Mouse (Mus musculus) gastrocnemius, postnatal 10 days (tissue): ENCODE results near the gene Eid3. TPM values are rescaled to one million over a fixed set of nuclear protein-coding genes. Genes with fewer than 3 reads are reported as not detected.

Experiments
- DNase-seq: peaks from one replicate; pipeline ENCODE4 v3.0.0; 2021; ENCODE audit warnings: mixed read lengths
- total RNA-seq, 2 experiments: library from RNA; stranded (reverse); gene quantifications; 2 replicates each; pipeline ENCODE4 v1.2.3; 2021

The Eid3 gene
- total RNA-seq, 2 experiments from 2014 or later, result 0.78 to 2.3 TPM

DNA sequence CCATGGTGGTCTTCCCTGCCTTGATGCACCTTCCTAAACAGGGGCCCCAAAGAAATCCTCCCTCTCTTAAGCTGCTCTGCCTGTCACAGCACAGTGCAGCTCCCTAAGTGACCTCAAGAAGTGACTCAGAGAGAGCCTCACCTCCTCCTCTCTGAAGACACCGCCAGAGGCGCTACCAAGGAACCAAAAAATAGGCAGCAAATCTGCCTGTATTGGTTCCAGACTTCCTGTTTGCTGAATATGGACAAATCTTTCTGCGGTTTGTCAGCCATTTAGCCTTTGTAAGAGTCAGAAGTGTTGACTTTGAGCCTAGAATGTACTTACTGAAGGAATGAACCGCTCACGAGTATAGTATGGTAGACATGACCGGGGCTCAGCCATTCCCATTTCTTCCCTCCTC, 47.3 kb downstream of the Eid3 start:
- no peak for DNase-seq

Other genes with a start within 250 kb of the Eid3 start
- 10 to 100 TPM; 27.0 to 28.9 TPM for gene 1190007I07Rik, start 243.4 kb upstream of the Eid3 start, total RNA-seq
- gene Tdg, start 236.8 kb upstream of the Eid3 start, total RNA-seq, result 10 to 100 TPM; 19.4 to 26.8 TPM
- gene Glt8d2, start 176.0 kb upstream of the Eid3 start, total RNA-seq, result 1 to 10 TPM; 6.4 to 9.1 TPM
- gene Hcfc2, start 170.5 kb upstream of the Eid3 start, total RNA-seq, result 10 to 100 TPM; 23.4 to 29.2 TPM
- 10 to 100 TPM; 38.9 to 40.5 TPM for gene Nfyb, start 102.5 kb upstream of the Eid3 start, total RNA-seq
- gene Txnrd1, start 32.7 kb upstream of the Eid3 start, total RNA-seq, result 10 to 100 TPM; 30.6 to 35.2 TPM
- 1 to 10 TPM; 1.3 to 3.3 TPM for gene Chst11, start 118.9 kb downstream of the Eid3 start, total RNA-seq